Mouse (Mus musculus) hindlimb bud, embryonic 11.5 days (tissue): ENCODE measurements around the gene Kbtbd6.
"Not testable (repeated sequence)": the region's sequence is repeated elsewhere in the genome, so short reads cannot be mapped to it uniquely, and the experiment has no call there.

ENCODE experiments used
- DNase-seq: peaks from one replicate; pipeline ENCODE4 v3.0.0-alpha.2; 2012; ENCODE audit warnings: low read depth, low spot score; ENCODE audit errors: extremely low spot score

Gene Kbtbd6

DNA sequence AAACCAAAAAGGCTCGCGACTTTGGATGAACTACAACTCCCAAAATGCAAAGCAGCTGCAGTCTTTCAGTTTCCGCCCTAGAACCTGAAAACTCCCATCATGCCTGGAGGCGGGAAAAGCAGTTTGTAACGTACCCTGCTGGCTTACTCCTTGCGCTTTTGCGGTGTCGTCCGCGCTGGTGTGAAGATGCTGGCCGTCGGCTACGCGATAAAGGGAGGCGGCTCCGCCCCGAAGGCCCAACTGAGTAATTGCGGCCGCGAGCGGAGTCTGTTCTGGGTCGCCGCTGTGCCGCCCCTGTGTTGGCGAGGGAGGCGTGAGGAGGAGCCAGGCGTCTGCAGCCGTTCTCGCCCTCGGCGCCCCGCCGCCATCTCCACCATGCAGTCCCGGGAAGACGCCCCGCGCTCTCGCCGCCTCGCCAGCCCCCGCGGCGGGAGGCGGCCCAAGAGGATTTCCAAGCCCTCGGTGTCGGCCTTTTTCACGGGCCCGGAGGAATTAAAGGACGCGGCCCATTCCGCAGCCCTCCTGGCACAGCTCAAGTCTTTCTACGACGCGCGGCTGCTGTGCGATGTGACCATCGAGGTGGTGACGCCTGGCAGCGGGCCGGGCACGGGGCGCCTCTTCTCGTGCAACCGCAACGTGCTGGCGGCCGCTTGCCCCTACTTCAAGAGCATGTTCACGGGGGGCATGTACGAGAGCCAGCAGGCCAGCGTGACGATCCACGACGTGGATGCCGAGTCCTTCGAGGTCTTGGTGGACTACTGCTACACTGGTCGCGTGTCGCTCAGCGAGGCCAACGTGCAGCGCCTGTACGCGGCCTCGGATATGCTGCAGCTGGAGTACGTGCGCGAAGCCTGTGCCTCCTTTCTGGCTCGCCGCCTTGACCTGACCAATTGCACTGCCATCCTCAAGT, at the start of gene Kbtbd6:
Kbtbd6 (plus strand) TSS at position 155 of the 910 bp plus-strand sequence.
- DNase-seq = peak; percentile 91

DNA sequence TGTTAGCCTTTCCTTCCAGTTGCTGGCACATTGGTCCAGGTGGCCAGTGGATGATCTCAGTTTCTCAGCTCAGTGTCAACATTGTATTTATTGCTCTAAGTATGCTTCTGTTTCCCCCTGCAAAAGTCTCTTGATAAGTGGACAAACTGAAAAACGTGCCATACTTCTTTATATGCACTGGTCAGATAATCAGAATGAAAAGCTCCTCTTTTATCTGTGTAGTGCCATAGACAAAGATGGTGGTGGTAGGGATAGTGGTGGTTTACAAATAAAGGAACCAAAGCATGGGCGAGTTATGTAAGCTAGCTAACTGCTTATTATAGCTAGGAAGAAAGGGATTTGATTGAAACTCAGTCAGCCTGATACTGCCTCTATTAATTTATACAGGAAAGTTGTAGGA, 44.0 kb upstream of the Kbtbd6 start:
- no peak for DNase-seq

DNA sequence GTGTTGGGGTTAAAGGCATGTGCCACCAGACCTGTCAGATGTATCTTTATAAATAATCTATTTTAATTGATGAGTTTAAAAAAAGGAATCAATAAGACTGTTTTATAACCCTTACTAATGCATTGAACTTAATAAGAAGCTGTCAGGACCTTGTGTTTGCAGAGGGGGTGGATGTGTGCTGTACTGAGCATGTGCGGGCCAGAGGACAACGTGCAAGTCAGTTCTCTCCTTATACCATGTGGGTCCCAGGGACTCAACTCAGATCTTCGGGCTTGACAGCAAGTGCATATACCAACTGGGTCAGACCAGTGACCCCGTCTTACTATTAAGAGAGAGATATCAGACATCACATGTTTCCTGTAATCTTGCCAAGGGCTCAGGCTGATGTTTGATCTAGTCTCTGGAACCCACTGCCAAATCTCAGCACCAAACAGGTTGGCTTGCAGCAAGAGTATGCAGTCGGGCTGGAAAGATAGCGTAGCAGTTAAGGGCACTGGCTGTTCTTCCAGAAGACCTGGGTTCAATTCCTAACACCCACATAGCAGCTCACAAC, 42.3 kb upstream of the Kbtbd6 start:
- DNase-seq = no peak

DNA sequence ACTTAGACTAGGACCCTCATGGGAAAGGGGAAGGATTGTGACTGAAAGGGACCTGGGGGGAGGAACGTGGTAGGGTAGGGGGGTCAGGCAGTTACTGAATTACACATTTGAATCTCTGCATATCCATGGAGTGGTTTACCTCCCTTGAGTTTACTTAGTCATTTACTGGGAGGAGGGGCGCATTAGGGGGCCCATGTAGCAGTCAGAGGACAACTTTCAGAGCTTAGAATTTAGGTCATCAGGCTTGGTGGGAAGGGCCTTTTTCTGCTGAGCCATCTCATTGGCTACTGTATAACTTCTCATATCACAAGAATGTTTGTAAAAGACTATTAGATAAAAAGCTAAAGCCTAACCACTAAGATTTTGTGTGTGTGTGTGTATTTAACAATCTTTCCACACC, 41.0 kb upstream of the Kbtbd6 start:
- no peak for DNase-seq

DNA sequence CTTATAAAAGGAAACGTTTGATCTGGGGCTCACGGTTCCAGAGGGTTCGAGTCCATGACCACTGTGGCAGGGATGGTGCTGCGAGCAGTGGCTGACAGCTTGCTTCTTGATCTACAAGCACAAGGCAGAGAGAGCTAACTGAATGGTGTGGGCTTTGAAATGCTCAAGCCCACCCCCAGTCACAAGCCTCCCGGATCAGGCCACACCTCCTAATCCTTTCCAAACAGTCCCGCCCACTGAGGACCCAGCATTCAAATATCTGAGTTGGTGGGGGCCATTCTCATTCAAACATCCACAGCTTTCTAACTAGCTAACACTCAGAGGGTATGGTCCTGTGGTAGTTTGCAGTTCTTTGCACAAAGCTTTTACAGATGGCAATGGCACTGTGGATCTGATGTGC, 38.5 kb upstream of the Kbtbd6 start:
- no peak for DNase-seq

DNA sequence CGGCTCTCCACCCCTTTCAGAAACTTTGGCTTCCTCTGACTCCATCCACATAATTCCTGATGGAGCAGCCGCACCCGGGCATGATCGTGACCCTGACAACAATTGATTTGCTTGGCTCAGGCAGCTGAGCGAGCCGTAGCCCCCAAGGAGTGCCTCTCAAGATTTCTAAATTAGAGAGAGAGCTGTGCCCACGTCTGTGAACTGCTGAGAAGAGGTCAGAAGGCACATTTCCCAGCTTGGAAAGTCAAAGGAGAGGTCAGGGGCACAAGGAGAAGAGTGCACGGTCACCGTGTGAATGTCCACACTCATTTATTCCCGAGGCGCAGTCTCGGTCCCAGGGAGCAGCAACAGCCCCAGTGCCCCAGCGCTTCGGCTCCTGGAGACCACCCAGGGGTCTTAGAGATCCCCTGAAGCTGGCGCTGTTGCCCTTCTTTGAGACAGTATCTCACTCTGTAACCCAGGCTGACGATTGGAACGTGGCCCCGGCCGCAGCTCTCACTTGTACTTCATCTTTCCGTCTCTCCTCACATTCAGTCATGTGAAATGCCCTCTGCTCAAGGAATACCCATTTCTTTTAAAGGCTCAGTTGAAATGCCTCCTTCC, 31.5 kb upstream of the Kbtbd6 start:
- DNase-seq = no peak

DNA sequence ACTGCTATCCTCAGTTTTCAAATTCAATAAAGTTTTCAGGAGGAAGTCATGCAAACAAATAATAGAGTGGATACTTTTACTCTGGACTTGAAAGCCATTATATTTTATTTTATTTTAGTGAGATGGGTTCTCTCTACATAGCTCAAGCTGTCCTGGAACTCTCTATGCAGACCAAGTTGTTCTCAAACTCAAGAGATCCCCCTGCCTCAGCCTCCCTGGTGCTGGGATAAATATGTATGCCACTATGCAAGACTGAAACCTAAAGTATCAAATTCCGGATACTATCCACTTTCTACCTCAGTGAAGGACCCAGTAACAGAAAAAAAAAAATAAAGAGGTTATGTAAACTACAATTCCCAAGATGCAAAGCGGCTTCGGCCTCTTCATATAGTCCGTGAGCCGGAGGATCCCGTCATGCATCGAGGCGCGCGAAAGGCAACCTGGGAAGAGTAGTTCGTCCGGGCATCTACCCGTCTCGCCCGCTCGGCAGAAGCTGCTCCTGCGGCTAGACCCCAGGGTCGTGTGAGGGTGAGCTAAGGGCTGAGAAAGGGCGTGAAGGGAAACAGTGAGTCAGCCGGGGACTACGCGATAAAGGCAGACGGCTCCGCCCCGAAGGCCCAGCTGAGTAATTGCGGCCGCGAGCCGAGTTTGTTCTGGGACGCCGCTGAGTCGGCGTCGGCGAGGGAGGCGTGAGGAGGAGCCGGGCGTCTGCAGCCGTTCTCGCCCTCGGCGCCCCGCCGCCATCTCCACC, 25.5 kb upstream of the Kbtbd6 start, which contains the start of gene Kbtbd7:
Kbtbd7 (plus strand) TSS at position 533 of the 751 bp plus-strand sequence.
- peak; percentile 76 for DNase-seq

DNA sequence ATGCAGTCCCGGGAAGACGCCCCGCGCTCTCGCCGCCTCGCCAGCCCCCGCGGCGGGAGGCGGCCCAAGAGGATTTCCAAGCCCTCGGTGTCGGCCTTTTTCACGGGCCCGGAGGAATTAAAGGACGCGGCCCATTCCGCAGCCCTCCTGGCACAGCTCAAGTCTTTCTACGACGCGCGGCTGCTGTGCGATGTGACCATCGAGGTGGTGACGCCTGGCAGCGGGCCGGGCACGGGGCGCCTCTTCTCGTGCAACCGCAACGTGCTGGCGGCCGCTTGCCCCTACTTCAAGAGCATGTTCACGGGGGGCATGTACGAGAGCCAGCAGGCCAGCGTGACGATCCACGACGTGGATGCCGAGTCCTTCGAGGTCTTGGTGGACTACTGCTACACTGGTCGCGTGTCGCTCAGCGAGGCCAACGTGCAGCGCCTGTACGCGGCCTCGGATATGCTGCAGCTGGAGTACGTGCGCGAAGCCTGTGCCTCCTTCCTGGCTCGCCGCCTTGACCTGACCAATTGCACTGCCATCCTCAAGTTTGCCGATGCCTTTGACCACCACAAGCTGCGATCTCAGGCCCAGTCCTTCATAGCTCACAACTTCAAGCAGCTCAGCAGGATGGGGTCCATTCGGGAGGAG, 24.8 kb upstream of the Kbtbd6 start:
- DNase-seq = not testable (repeated sequence)

DNA sequence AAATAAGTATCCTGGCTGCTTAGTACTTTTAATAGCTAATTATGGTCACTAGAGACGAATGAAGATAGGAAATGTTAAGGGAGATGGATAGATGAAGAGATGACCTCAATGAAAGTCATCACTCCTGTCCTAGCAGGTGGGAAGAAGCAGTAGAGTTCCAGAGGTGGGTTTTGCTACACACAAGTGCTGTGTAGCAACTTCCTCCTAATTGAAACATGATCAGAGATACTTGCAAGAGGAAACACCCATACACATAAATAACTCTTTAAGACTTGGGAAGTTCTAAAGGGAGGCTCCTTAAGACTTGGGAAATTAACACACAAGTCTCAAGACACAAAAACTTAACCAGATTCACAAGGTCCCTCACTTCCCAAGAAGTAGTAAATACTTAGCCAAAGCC, 17.6 kb upstream of the Kbtbd6 start:
- no peak for DNase-seq

DNA sequence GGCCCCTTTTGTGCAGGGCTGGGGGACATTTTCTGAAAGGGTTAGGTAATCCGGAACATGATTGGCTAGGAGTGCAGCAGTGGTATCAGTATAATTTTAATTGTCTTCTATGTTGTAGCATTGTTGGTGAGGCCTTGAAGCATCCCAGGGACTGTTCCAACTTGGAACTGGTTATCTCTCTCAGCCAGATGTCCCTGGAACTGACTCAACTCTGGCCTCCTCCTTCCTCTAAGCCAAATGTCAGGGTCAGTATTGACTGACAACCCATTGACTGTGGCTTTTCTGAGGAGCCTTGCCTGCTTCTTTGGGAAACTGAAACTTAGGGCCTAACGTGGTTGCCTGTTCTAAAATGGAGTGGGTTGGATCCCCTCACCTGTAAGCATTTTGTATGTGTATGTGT, 11.0 kb upstream of the Kbtbd6 start:
- no peak for DNase-seq

DNA sequence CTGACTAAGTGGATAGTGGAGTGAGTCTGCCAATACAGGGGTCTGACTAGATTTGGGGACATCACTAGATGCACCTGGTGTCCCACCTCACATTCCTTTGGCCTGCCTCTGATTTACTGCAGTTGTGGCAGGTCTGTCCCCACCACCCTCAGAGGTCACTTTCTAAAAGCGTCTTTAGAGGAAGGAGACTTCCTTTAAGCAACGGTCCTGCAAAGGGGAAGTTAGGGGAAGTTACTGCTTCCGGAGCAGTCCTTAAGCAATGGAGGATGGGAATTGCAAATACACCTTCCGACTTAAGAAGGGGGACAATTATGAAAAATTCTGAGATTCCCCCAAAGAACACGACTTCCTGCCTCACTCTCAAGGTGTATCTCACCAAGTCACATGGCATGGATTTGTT, 10.2 kb upstream of the Kbtbd6 start:
- no peak for DNase-seq

DNA sequence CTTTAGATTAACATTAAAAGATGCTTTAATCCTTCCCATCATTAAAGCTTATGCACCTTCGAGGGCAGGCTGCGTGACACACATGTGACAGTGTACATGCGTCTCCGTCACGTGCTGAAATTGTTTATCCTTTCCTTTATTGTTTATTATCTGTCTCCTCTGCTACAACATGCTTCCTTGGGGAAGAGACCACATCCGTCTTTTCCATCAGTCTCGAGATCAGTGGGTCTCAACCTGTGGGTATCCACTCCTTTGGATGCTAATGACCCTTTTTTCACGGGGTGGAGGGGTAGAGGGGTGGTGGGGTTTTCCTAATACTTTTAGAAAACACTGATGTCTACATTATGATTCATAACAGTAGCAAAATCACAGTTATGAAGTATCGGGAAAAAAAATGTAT, 7.0 kb upstream of the Kbtbd6 start:
- no peak for DNase-seq

DNA sequence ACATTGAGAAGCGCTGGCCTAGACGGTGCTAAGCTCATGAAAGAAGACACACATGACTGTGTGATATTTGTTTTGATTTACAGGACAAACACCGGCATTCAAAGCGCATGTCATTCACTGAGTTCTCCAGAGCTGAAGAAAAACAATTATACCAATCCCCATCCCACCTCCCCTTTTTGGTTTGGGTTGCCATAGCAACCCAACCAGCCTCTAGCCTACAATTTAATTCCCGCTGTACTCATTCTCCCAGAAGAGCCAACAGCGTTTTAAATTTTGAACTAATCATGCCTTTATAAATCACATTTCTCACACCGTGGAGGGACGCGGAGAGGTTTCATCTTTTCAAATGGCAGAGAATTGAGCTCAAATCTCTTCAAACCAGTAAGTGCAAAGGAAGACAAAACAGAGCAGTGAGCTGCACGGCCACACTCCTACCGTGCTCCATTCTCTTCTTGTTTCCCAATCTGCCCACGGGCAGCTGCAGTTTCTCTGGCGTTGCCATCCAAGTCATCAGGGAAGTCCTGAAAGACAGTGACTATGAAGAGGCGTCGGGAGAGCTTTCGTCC, 6.5 kb upstream of the Kbtbd6 start:
- no peak for DNase-seq

DNA sequence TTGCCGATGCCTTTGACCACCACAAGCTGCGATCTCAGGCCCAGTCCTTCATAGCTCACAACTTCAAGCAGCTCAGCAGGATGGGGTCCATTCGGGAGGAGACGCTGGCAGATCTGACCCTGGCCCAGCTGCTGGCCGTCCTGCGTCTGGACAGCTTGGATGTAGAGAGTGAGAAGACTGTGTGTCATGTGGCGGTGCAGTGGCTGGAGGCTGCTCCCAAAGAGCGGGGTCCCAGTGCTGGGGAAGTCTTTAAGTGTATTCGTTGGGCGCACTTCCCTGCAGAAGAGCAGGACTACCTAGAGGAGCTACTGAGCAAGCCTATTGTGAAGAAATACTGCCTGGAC, 928 bp downstream of the Kbtbd6 start:
- DNase-seq = not testable (repeated sequence)

DNA sequence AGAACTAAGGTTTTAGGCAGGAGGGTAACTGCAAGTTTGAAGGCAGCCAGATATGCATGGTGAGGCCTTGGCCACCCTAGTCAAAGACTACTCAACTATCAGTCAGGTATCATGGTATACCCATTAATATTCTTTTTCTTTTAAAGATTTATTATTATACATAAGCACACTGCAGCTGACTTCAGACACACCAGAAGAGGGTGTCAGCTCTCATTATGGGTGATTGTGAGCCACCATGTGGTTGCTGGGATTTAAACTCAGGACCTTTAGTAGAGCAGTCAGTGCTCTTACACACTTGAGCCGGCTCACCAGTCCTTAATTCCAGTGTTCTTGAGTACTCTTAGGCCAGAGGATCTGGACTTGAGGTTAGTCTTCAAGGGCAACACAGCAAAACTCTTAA, 8.8 kb downstream of the Kbtbd6 start:
- DNase-seq = no peak

DNA sequence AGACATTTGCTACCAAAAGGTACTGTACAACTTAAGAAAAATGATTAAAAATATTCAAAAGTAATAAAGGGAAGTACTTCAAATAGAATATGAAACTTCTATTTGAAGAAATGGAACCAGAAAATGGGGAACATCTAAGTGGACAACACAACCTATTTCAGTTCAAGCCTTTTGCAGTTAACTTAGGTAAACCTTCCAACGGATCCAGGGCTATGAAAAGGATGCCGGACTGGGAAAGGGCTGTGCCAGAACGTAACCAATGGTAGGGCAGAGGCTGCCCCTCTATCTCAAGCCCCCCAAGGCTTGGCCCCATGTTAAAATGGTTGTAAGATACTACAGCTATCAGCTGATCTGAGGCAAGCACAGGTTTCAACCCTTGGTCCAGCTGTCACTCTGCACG, 9.4 kb downstream of the Kbtbd6 start:
- no peak for DNase-seq

DNA sequence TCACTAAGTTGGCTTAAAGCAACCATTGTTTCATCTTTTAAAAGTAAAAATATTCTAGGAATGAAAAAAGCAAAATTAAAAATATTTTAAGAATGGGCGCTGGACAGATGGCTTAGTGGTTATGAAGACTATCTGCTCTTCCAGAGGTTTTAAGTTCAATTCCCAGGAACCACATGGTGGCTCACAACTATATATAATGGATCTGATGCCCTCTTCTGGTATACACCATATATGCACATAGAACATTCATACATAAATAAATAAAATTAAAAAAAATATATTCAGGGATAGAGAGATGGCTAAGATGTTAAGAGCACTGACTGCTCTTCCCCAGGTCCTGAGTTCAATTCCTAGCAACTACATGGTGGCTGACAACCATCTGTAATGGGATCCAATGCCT, 14.0 kb downstream of the Kbtbd6 start:
- DNase-seq = no peak

DNA sequence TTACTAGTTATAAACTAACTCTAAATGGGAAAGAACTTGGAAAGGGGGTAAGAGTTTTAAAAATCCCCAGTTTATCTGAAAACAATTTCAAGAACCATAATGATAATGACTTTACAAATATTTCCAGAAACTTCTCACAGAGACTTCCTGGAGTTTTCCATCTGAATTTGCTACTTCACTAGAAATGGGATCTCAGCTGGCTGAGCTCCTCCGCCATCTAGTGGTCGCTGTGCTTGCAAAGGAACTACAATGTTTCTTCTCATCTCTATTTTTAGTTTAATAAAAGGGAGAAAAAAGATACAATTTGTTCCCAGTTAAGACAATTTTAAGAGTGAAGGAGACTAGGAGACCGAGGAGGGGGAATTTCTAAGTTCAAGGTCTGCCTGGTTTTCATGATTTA, 16.0 kb downstream of the Kbtbd6 start:
- no peak for DNase-seq

DNA sequence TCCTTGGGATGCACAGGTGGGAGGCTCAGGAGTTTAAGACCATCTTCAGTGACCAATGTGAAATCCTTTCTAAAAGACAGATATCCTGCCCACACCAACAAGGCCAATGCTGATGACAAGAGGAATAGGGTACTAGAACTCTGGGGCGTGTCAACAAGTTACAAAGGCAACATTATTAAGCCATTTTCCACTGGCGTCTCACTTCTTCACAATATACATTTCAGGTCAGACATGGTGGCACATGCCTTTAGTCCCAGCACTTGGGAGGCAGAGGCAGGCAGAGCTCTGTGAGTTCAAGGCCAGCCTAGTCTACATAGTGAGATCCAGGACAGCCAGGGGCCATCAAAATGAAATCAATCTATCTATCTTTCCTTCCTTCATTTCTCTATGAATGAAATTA, 21.7 kb downstream of the Kbtbd6 start:
- DNase-seq = no peak

DNA sequence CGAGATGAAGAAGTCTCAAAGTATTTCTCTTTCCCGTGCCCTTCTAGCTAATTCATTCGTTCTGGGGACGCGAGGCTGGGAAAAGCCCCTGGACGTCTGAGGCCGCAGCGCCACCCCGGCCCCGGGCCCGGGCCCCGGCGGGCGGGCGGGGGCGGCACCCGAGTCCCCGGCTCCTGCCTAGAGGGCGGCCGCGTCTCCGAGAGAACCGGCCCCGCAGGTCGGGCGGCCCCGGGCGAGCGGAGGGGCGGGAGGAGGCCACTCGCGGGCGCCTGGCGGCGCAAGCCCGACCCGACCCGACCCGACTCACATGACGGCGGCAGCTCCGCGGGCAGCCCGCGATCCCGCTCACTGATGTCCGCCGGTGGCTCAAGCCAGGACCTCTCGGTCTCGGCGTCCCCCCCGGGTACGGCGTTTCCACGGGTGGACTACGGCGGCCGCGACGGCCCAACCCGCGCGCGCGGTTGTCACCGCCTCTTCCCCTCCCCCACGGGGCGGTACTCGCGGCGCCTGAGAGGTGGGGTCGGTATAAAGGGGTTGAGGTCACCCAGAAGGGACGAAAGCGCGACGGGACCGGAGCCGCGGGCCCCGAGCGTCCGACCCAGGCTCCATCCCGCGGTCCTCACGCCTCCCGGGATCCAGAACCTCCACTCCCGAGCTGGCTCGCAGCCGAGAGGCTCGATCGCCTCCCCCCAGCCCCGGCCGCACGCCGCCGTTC, 29.1 kb downstream of the Kbtbd6 start, which contains the start of gene Elf1:
Elf1 (plus strand) TSS at position 571 of the 715 bp plus-strand sequence.
- no peak for DNase-seq
